Mouse (Mus musculus): Measurements from ENCODE around the gene Gpx3. TPM values are rescaled to one million over a fixed set of nuclear protein-coding genes. Genes with fewer than 3 reads are reported as not detected.

The Gpx3 gene
- polyA plus RNA-seq, 1 experiment from 2014 or later: 43.5 TPM

DNA sequence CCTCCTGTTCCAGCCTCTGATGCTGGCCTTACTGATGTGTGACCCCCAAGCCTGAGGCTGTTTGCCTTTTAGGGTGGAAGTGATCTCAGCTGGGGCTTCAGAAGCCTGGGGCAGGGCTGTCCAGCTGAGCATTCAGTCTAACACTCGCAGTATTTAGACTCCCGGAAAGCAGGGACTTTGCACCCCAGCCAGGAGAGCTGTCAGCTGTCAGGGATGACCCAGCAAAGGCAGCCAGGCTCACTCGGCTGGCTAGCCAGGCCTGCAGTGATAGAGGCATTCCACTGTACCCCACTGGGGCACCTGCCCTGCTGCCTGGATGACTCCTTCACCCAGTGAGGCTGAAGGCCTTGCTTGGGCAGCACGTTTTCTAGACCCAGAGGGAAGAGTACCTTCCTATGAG lies 3.7 kb downstream of the Gpx3 start:
- H3K9ac ChIP-seq: no peak overlapping the region
- H3K27me3 ChIP-seq: no peaks in the 10 kb centered on the region
- peaks cover 21% of the 10 kb centered on the region for H3K36me3 ChIP-seq
- H3K4me2 ChIP-seq (replicated peaks): no peak overlapping the region
- H3K4me3 ChIP-seq: no peak overlapping the region
- H3K9me3 ChIP-seq: no peaks in the 10 kb centered on the region
- H3K4me1 ChIP-seq: peaks cover 10% of the 10 kb centered on the region
- no peak overlapping the region for H3K27ac ChIP-seq
- ATAC-seq (ENCODE audit: insufficient number of reproducible peaks, insufficient read depth, low FRiP score, low TSS enrichment): no peak
- WGBS: 68% methylated on average over 4 of the region's 4 CpGs

DNA sequence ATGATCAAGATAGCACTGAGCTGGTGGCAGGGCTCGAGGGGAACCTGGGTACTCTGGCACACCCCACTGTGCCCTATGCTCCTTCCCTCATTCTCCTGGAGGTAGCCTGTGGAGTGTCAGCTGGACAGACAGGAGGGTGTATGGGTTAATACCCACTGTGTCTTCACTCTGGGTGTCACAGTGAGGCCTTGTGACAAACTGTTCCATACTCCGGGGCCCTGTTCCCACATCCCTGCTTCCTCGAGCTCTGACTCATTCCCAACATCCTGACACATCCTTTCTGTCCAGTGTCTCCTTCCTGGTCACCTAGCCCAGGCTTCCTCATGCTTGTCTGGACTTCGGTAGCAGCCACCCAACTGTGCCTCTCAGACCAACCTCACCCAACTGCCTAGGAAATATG lies 4.2 kb downstream of the Gpx3 start:
- Histone ChIP-seq H3K4me3 (no peak overlapping the region), H3K9me3 (no peaks in the 10 kb centered on the region), H3K27ac (no peak overlapping the region), H3K4me1 (peaks cover 10% of the 10 kb centered on the region), H3K9ac (no peak overlapping the region), H3K27me3 (no peaks in the 10 kb centered on the region), H3K36me3 (peaks cover 26% of the 10 kb centered on the region), H3K4me2 (replicated peaks) (no peak overlapping the region)
- ATAC-seq (ENCODE audit: insufficient number of reproducible peaks, insufficient read depth, low FRiP score, low TSS enrichment): no peak
- WGBS: 82% methylated on average over 4 of the region's 4 CpGs

DNA sequence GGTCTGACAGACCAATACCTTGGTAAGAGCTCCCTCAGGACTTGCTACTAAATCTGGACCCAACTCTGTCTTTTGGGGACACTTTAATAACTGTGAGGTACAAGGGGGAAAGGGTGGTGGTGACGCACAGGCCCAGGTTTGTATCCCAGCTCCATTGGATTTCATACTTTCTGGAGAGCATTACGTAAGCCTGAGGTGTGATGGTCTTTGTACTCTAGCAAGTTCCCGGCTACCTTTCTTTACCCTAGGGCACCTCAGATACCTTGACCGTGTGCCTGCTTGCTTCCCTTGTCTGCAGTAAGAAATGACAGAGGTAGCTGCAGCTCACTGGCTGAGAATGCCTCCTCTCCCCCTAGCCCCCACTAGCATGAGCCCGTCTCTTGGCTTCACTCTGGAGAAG lies 5.0 kb downstream of the Gpx3 start:
- ATAC-seq (ENCODE audit: insufficient number of reproducible peaks, insufficient read depth, low FRiP score, low TSS enrichment): no peak
- H3K4me2 ChIP-seq (replicated peaks): no peak overlapping the region
- H3K27me3 ChIP-seq: no peaks in the 10 kb centered on the region
- peaks cover 10% of the 10 kb centered on the region for H3K4me1 ChIP-seq
- H3K9me3 ChIP-seq: no peaks in the 10 kb centered on the region
- WGBS: 81% methylated on average over 5 of the region's 5 CpGs
- H3K9ac ChIP-seq: no peak overlapping the region
- no peak overlapping the region for H3K4me3 ChIP-seq
- H3K36me3 ChIP-seq: peaks cover 29% of the 10 kb centered on the region
- no peak overlapping the region for H3K27ac ChIP-seq

DNA sequence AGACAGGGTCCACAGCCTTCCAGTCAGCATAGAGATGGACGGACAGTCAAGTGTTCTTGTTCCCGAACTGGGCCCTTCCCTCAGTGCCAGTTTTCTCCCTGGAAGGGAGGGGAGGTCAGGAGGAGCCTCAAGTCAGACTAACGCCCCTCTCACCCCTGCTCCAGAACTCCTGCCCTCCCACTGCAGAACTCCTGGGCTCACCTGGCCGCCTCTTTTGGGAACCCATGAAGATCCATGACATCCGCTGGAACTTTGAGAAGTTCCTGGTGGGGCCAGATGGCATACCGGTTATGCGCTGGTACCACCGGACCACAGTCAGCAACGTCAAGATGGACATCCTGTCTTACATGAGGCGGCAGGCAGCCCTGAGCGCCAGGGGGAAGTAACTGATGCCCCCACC lies 7.0 kb downstream of the Gpx3 start:
- no peaks in the 10 kb centered on the region for H3K27me3 ChIP-seq
- WGBS: 92% methylated on average over 11 of the region's 11 CpGs
- peaks cover 44% of the 10 kb centered on the region for H3K36me3 ChIP-seq
- no peak overlapping the region for H3K9ac ChIP-seq
- no peak overlapping the region for H3K4me3 ChIP-seq
- H3K9me3 ChIP-seq: no peaks in the 10 kb centered on the region
- H3K4me2 ChIP-seq (replicated peaks): no peak overlapping the region
- H3K4me1 ChIP-seq: no peaks in the 10 kb centered on the region
- ATAC-seq (ENCODE audit: insufficient number of reproducible peaks, insufficient read depth, low FRiP score, low TSS enrichment): no peak
- H3K27ac ChIP-seq: no peak overlapping the region

DNA sequence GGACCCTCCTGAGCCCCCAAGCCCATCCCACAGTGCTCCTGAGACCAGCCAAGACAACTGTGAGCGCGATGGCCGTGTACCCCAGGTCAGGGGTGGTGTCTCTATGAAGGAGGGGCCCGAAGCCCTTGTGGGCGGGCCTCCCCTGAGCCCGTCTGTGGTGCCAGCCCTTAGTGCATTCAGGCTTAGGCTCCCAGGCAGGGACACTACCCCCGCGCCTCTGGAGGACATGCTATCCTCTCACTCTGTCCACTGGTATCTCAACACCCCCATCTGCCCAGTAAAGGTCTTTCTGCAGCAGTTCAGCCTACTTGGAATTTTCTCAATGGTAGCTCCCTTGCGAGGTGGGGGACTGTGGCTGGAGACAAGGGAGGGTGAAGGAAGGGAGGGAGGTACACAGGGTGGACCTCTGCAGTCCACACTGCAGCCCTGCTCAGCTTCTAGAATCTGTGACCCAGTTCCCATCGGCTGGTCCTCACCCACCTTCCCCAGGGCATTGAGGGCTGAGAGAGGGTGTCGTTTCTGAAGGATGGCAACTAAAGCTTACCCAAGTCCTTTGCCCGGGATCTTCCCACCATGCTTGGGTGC lies 7.9 kb downstream of the Gpx3 start:
- peaks cover 52% of the 10 kb centered on the region for H3K36me3 ChIP-seq
- no peak overlapping the region for H3K9ac ChIP-seq
- H3K4me3 ChIP-seq: no peak overlapping the region
- H3K4me2 ChIP-seq (replicated peaks): no peak overlapping the region
- no peak overlapping the region for H3K27ac ChIP-seq
- whole genome bisulfite sequencing: 87% methylated on average over 12 of the region's 12 CpGs
- no peaks in the 10 kb centered on the region for H3K27me3 ChIP-seq
- H3K9me3 ChIP-seq: no peaks in the 10 kb centered on the region
- ATAC-seq (ENCODE audit: insufficient number of reproducible peaks, insufficient read depth, low FRiP score, low TSS enrichment): no peak
- no peaks in the 10 kb centered on the region for H3K4me1 ChIP-seq

DNA sequence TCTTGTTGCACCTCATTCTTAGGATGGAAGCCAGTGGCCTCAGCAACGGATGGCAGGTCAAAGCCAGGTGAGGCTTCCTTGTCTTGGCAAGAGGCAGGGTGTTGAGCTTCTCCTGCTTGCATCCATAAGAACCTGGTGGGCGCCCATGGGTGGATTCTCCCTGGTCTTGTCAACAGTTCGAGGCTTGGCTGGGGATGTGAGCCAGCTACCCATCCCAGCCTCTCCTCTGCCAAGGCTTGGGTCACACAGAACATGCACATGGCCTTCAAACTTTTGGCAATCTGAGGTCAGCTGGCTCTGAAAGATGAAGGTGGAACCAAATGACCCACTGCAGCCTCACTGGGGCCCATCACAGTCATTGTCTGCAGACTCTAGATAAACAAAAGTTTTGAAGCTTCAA lies 8.9 kb downstream of the Gpx3 start:
- Histone ChIP-seq H3K4me1 (no peaks in the 10 kb centered on the region), H3K4me3 (no peak overlapping the region), H3K27me3 (no peaks in the 10 kb centered on the region), H3K27ac (no peak overlapping the region), H3K9me3 (no peaks in the 10 kb centered on the region), H3K9ac (no peak overlapping the region), H3K36me3 (peaks cover 59% of the 10 kb centered on the region), H3K4me2 (replicated peaks) (no peak overlapping the region)
- 81% methylated on average over 3 of the region's 3 CpGs for WGBS
- ATAC-seq (ENCODE audit: insufficient number of reproducible peaks, insufficient read depth, low FRiP score, low TSS enrichment): no peak

DNA sequence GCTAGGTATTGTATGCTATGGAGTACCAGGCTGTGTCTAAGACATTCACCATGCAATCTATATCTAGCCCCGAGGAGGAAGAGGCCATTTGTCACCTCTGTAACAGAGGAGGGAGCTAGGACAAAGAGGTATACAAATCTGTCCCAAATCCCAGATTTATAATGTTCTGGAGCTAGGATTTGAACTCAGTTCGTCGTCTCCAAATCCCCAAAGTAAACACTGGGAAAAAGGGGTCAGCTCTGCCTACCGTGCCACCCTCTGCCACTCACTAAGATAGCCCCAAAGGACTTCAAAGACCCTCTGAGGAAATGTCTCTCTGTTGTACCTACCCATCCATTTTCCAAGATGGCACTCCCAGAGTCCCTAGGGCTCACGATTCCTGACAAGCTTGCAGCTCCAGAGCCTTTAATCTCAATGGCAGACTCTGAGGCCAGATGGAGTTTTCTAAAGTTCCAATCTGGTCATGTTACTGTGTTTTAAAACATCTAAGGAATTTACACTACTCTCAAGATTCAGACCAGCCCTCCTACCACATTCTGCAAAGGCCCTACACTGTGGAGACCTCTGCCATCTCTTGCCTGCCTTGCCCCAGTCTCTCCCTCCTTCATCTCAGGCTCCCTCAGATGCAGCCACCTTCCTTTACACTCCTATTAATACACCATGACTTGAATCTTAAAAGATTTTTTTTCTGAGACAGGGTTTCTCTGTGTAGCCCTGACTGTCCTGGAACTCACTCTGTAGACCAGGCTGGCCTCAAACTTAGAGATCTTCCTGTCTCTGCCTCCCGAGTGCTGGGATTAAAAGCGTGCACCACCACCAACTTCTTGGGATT lies 9.6 kb downstream of the Gpx3 start:
- no peak overlapping the region for H3K9ac ChIP-seq
- no peaks in the 10 kb centered on the region for H3K9me3 ChIP-seq
- peaks cover 65% of the 10 kb centered on the region for H3K36me3 ChIP-seq
- no peak overlapping the region for H3K27ac ChIP-seq
- no peak overlapping the region for H3K4me2 ChIP-seq (replicated peaks)
- no peaks in the 10 kb centered on the region for H3K4me1 ChIP-seq
- H3K27me3 ChIP-seq: no peaks in the 10 kb centered on the region
- 91% methylated on average over 7 of the region's 7 CpGs for whole genome bisulfite sequencing
- no peak for ATAC-seq (ENCODE audit: insufficient number of reproducible peaks, insufficient read depth, low FRiP score, low TSS enrichment)
- no peak overlapping the region for H3K4me3 ChIP-seq

DNA sequence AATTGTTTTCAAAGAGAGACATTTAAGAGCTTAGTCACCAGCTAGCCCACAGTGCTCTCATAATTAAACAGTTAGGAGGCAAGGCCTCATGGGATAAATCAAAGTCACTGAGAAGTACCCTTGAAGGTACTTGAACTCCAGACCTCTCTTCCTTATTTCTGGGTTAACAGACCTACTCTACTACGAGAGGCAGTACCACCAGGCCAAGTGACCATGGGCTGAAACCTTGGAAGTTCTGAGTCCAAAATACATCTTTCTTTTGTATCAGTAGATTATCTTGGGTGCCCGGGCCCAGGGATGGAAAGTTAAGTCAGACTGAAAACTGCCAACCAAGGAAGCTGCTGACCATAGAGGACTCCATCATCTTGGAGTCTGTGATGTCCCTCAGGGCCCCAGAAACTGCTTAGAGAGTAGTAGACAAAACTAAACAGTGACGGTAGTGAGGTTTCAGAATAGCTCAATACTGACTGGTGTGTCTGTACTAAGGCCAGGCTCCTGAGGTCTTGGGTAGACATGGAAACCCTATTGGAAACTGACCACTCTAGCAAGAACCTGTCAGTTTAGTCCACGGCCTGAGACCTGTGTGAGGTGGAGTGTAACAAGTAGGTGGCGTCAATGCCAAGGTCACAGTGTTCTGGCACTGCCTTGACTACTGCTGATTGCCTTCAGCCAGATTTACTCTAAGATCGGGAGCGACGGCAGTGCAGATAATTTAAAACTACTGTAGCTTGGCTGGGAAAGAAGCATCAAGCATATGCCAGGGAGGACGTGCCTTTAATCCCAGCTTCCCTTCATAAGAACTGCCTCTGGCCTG lies 10.5 kb downstream of the Gpx3 start:
- Histone ChIP-seq H3K27me3 (no peaks in the 10 kb centered on the region), H3K4me3 (no peak overlapping the region), H3K9ac (no peak overlapping the region), H3K27ac (no peak overlapping the region), H3K36me3 (peaks cover 73% of the 10 kb centered on the region), H3K4me2 (replicated peaks) (no peak overlapping the region), H3K4me1 (no peaks in the 10 kb centered on the region), H3K9me3 (no peaks in the 10 kb centered on the region)
- 88% methylated on average over 9 of the region's 9 CpGs for WGBS
- no peak for ATAC-seq (ENCODE audit: insufficient number of reproducible peaks, insufficient read depth, low FRiP score, low TSS enrichment)

DNA sequence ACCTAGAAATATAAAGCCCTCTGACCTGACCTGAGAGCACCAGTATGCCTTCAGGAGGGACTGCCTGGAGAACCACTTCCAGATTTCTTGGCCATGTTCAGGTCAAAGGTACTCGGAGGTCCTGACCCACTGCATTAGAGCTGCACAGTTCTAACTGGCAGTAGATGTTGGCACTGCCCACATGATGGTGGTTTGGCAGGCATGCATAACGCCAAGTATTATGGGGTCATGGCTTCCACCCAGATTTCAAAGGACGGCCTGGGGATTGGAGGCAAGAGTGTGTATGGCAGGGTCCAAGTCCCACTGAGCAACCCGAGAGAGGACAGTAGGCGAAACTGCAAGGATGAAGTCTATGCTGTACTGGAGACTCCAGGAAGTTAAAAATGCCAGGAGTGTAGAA lies 11.6 kb downstream of the Gpx3 start:
- no peaks in the 10 kb centered on the region for H3K27me3 ChIP-seq
- 85% methylated on average over 5 of the region's 5 CpGs for WGBS
- no peak overlapping the region for H3K4me2 ChIP-seq (replicated peaks)
- ATAC-seq (ENCODE audit: insufficient number of reproducible peaks, insufficient read depth, low FRiP score, low TSS enrichment): no peak
- H3K9me3 ChIP-seq: no peaks in the 10 kb centered on the region
- peaks cover 83% of the 10 kb centered on the region for H3K36me3 ChIP-seq
- H3K4me3 ChIP-seq: no peak overlapping the region
- H3K27ac ChIP-seq: no peak overlapping the region
- no peak overlapping the region for H3K9ac ChIP-seq
- H3K4me1 ChIP-seq: no peaks in the 10 kb centered on the region

DNA sequence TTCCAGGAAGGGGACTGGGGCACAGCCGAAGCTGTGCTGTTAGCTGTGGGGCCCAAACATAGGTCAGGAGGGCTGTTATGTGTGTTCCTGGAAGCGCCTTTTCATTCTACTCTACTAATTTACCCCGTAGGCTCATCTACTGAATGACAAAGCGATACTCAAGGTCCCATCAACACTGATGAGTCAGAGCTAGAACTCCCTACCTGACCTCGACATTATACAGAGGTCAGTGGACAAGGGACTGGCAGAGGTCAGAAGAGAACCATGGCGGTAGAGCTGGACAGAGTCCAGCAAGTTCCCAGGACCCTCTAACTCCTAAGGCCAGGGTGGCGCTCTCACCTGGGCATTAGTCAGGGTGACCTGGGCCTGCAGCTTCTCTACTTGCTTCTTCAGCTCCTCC lies 15.2 kb downstream of the Gpx3 start:
- H3K9ac ChIP-seq: no peak overlapping the region
- H3K36me3 ChIP-seq: peaks cover 78% of the 10 kb centered on the region
- no peak for ATAC-seq (ENCODE audit: insufficient number of reproducible peaks, insufficient read depth, low FRiP score, low TSS enrichment)
- 88% methylated on average over 7 of the region's 7 CpGs for WGBS
- H3K27me3 ChIP-seq: no peaks in the 10 kb centered on the region
- no peak overlapping the region for H3K27ac ChIP-seq
- no peaks in the 10 kb centered on the region for H3K9me3 ChIP-seq
- H3K4me2 ChIP-seq (replicated peaks): no peak overlapping the region
- no peaks in the 10 kb centered on the region for H3K4me1 ChIP-seq
- H3K4me3 ChIP-seq: no peak overlapping the region

DNA sequence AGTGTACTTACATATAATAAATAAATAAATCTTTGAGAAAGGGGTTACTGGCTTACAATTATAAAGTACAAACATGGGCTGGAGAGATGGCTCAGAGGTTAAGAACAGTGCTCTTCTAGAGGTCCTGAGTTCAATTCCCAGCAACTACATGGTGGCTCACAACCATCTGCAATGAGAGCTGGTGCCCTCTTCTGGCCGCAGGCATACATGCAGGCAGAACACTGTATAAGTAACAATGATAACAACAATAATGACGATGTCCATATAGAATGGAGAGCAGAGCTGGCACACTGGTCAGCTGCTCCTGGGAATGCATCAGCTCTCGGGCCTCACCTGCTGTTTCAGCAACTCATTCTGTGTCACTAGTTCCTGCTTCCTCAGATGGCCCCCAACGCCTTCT lies 16.0 kb downstream of the Gpx3 start:
- no peaks in the 10 kb centered on the region for H3K9me3 ChIP-seq
- no peak overlapping the region for H3K9ac ChIP-seq
- H3K27ac ChIP-seq: no peak overlapping the region
- no peak for ATAC-seq (ENCODE audit: insufficient number of reproducible peaks, insufficient read depth, low FRiP score, low TSS enrichment)
- no peak overlapping the region for H3K4me3 ChIP-seq
- H3K36me3 ChIP-seq: peaks cover 78% of the 10 kb centered on the region
- no peaks in the 10 kb centered on the region for H3K27me3 ChIP-seq
- WGBS: 89% methylated on average over 4 of the region's 4 CpGs
- H3K4me2 ChIP-seq (replicated peaks): no peak overlapping the region
- no peaks in the 10 kb centered on the region for H3K4me1 ChIP-seq

All from embryonic facial prominence, embryonic 12.5 days (tissue).